Mouse (Mus musculus): ENCODE measurements around the gene Otof. TPM values are rescaled to one million over a fixed set of nuclear protein-coding genes. Genes with fewer than 3 reads are reported as not detected.

The Otof gene
- total RNA-seq (2017) = 0.12 TPM in 1 of 2 replicates, not detected in the other

DNA sequence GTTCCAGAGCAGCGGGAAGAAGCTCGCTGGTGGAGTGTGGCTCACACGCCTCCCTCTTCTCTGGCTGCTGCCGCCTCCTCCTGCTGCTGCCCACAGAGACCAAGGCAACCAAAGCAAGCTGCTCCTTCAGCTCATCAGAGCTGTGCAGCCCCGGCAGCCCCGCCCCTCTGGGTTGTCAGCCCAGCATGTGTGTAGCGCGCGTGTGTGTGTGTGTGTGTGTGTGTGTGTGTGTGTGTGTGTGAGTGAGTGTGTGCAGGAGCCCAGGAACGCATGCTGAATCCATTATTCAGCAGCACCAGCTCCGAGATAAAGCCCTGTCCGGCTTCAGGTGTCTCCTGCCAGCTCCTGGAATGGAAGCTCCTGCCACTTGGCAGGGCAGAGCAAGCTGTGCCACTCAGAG lies at the start of gene Otof:
Otof (minus strand) TSS at position 112 of the 400 bp plus-strand sequence.
- no peak for ATAC-seq (ENCODE audit: extremely low read depth, insufficient number of reproducible peaks, low FRiP score, poor library complexity, severe bottlenecking)

DNA sequence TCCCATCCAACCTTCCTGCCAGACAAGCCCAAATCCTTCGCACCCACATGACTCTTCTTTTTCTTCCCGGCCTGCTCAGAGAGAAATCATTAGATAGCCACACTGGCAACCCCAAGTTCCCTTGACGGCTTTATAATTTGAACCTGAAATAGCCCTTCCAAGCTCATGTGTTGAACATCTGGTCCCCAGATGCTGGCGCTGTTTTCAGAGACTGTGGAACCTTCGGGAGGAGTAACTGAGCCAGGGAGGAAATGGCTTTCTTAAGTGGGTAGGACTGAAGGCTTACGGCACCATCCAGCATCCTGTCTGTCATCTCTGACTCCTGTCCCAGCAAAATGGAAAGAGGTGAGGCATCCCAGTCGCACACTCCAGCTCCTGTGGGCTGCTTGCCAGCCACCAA lies 35.6 kb upstream of the Otof start:
- ATAC-seq (ENCODE audit: extremely low read depth, insufficient number of reproducible peaks, low FRiP score, poor library complexity, severe bottlenecking) = no peak

DNA sequence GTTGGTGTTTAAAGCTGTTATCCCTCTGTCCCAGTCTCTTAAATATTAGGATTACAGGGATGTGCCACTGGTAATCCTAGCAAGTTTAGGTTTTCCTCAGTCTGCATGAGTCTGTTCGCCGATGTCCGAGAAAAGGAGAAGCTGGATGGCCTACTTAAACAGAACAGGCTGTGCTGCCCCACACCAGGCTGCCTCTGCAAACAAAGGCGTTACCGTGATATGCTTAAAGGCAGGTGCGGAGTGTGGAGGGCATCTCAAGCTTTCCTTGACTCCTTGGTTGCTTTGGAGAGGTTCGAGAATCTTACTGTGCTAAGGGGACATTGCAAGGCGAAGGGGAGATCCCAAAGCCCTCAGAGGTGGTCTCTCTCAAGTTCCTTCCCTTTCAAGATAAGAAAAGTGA lies 35.1 kb upstream of the Otof start:
- no peak for ATAC-seq (ENCODE audit: extremely low read depth, insufficient number of reproducible peaks, low FRiP score, poor library complexity, severe bottlenecking)

DNA sequence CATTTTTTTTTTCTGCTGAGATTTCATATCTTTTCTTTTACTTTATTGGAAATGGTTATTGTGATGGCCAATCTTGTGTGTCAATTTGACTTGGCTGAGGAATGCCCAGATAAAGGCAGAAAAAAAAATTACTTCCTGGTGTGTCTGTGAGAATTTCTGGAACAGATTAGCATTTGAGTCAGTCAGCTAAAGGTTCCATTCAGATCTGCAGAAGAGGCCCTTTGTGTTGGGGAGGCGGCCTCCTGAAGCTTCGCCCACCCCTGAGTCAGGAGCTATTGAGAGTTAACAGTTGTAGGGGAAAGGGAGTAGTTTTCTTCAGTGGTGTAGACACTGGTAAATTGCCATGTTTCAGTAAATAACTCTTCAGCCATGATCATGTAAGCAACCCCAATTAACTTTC lies 33.6 kb upstream of the Otof start:
- no peak for ATAC-seq (ENCODE audit: extremely low read depth, insufficient number of reproducible peaks, low FRiP score, poor library complexity, severe bottlenecking)

DNA sequence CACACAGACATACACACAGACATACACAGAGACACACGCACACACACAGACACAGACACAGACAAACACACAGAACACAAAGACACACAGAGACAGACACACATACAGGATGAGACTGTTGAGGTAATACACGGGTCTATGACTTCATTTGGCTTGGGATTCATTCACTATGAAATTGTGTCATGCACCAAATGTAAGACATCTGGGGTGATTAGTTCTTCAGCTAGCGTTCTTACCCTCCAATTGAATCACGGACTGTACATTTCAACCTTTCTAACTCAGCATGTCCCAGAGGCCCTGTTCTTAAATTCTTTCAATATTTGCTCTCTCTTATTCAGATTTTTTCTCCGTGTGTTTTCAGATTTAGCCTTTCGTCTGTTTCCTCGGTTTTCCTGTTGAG lies 32.9 kb upstream of the Otof start:
- no peak for ATAC-seq (ENCODE audit: extremely low read depth, insufficient number of reproducible peaks, low FRiP score, poor library complexity, severe bottlenecking)

DNA sequence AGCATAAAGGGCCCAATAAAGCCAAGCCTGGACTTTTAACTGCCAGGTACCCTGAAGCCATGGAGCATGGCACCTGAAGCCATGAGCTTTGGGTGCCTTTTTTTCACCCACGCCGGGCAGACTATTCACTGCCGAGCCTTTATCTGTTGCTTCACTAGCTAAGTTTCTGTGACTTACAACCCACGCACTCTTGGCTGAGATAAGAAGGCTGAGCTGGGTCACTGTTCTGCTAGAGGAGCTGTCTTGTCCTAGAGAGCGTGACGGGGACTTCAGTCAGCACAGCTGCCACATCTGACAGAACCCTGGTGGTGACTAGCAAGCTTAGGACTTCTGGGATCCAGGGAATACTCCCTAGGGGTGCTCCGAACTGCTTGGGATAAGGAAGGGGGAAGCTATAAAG lies 32.0 kb upstream of the Otof start:
- ATAC-seq (ENCODE audit: extremely low read depth, insufficient number of reproducible peaks, low FRiP score, poor library complexity, severe bottlenecking) = no peak

DNA sequence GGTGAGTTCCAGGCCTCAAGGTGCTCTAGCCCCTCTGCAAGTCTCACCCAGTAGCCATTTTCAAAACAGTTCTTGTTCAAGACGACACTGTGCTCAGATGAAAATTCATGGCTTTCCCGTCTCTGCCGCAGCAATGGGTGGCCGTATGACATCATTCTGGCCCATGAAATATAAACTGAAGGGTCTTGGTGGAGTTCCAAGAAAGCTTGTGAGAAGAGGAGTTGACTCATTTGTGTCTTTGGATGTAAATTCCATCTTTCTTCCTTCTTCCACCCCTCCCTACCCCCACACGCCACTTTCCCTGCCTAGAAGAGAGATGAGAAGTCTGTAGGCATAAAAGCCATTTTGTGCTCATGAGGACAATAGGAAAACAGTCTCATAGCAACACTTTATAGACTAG lies 29.1 kb upstream of the Otof start:
- ATAC-seq (ENCODE audit: extremely low read depth, insufficient number of reproducible peaks, low FRiP score, poor library complexity, severe bottlenecking) = no peak

DNA sequence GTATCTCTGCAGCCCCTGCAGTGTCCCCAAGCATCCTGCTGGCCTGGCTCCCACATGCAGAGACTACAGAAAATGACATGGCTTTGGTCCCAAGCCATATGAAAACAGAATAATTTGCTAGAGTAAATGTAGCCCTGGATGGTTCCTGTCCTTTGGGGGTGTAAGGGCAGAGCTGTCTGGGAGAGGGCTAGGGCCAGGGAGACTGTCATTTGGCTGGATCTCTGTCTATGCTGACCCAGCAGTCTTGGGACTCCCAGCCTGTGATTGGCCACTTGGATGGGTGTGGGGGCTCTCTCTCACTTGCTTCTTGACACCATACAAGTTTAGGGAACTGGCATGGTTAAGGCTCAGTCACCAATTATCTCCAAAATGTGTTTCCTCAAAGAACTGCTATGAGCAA lies 28.5 kb upstream of the Otof start:
- no peak for ATAC-seq (ENCODE audit: extremely low read depth, insufficient number of reproducible peaks, low FRiP score, poor library complexity, severe bottlenecking)

DNA sequence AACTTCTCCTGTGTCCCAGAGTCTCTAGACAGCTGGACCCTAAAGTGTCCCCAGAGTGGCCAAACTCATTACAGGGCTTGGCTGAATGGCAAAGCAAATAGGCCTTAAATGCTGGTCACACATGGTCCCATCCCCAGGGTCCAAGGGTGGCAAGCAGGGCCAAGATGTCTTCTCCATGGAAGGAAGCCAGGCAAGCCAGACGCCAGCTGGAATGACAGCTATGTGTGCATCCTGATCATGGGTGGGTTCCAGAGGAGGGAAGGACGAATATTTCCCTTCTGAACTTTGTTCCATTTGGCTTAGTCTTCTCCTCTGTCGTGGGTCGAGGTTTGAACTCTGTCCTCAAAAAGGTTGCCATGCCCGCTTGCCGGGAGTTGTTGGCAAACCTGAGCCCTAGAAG lies 23.4 kb upstream of the Otof start:
- no peak for ATAC-seq (ENCODE audit: extremely low read depth, insufficient number of reproducible peaks, low FRiP score, poor library complexity, severe bottlenecking)

DNA sequence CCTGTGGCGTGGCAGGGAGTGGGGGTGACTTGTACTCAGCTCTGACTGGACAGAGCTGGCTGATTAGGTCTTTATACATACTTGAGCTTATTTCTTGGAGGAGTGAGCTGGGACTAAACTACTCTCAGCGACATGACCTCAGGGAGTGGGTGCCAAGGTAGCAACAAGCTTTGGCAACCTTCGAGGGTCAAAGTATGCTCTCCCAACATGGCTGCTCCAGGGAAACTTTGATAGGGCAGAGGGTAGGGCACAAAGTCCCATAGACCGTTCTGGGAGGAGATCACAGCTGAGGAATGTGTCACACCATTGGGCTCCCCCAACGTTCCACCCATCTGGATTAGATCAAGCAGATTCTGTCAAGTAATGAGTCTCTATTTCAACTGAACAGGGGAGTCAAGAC lies 22.9 kb upstream of the Otof start:
- no peak for ATAC-seq (ENCODE audit: extremely low read depth, insufficient number of reproducible peaks, low FRiP score, poor library complexity, severe bottlenecking)

DNA sequence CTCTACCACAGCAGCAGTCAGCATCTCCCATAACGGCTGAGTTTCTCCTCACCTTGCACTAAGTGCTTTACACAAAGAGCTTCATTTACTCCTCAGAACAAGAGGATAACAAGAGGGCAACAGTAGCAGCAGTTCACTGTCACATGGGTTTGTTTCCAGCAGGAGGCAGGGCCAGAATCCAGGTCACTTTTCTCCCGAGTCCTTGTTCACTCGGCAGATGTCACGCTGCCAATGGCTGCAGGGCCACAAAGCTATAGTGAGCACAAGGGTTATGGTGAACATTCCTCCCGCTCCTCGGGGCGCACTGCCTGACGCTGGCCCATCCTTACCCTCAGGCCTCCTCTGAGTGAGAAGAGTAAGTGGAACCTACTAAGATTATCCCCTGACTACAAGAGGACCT lies 21.8 kb upstream of the Otof start:
- ATAC-seq (ENCODE audit: extremely low read depth, insufficient number of reproducible peaks, low FRiP score, poor library complexity, severe bottlenecking) = no peak

DNA sequence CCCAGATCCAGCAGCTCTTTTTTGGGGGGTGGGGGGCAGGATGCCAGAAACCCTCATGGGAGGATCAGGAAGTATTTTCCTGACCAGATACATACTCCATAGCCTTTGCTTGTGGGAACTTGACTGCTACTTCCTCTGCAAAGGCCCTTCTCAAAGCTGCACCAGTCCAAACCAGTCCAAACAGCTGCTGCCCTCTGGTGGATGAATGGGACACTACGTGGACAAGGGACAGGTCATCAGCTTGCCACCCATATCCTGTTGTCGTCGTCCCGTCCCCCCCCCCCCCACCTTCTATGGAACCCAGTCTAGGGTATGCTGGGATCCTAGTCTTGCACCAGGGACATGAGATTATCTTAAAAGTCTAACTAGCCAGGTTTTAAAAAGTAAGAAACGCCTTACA lies 20.6 kb upstream of the Otof start:
- ATAC-seq (ENCODE audit: extremely low read depth, insufficient number of reproducible peaks, low FRiP score, poor library complexity, severe bottlenecking) = no peak

DNA sequence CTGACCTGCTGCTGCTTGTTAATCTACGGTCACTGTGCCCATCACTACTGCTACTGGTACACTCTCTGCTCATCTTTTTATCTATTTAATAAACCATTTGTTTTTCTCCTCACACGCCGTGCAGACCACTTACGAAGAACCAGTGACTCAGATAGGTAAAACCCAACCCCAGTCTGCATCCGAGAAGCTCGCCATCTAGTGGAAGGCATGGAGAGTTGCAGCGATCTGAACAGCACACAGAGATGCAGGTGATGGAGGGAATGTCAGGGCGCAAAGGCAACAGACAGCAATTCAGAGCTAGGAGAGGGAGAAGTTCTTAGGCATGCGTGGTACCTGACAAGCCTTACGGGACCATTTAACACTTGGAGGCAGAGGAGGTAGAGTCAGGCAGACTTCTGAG lies 14.8 kb upstream of the Otof start:
- no peak for ATAC-seq (ENCODE audit: extremely low read depth, insufficient number of reproducible peaks, low FRiP score, poor library complexity, severe bottlenecking)

DNA sequence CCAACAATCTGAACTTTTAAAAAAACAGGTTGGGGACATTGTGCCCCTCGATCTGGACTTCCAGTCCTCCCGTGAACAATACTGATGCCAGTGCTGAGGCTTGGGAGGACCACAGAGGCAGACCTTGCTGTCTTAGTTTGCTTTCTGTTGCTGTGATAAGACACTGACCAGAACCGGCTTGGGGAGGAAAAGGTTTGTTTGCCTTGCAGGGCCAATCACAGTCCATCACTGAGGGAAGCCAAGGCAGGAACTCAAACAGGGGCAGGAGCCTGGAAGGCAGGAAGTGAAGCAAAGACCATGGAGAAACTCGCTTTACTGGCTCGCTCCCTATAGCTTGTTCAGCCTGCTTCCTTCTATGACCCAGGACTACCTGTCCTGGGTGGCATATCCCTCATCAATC lies 10.4 kb upstream of the Otof start:
- no peak for ATAC-seq (ENCODE audit: extremely low read depth, insufficient number of reproducible peaks, low FRiP score, poor library complexity, severe bottlenecking)

DNA sequence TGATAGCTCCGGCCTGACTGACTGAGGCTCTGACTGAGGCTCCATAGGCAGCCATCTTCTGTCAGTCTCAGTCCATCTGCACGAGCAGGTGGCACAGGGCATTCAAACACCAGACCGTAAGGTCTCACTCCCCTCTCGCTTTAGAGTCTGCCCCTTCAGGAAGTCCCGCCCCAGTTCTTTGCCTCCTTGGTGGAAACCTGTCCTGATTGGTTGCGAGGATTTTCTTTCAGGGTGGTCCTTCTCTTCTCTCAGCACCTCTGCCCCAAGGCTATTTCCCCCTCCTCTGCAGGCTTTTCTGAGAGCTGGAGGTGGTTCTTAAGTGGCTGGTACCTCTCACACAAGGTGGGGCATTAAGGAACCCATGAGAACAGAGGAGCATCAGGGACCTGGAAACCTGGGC lies 8.7 kb upstream of the Otof start:
- no peak for ATAC-seq (ENCODE audit: extremely low read depth, insufficient number of reproducible peaks, low FRiP score, poor library complexity, severe bottlenecking)

DNA sequence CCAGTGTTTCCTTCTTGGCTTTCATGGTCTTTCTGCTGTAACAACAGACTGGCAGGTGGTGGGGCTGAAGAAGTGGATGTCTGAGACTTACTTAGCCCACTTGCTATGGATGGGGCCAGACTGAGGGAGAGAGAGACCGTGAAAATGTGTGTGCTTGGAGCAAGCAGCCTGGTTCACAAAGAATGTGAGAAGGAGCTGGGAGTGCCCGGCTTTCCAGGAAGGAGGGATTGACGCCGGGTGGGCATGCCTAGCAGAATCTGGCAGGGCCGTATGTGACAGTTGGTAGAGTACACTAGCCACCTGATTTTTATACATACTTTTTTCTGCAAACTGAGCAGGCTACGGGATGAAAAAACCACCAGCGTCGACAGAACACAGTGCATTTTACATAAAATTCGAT lies 4.6 kb upstream of the Otof start:
- ATAC-seq (ENCODE audit: extremely low read depth, insufficient number of reproducible peaks, low FRiP score, poor library complexity, severe bottlenecking) = no peak

DNA sequence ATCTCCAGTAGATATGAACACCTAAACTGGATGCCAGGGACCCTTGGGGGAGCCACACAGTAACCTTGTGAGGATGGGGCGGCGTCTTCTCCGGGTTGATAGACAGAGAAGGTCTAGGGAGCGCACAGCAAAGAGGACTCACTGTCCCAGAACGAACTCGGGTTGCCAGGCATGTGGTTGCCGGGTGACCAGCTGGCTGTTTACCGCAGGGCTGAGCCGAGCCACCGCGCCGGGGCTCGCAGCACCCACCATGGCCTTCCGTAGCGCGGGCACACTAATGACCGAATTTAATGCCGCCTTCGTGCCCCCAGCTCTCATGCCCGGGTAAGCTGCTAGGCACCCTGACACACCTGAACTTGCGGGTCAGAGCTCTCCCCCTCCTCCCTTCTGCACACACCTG lies 4.1 kb upstream of the Otof start, which contains the start of gene 1700001C02Rik:
1700001C02Rik (plus strand) TSS at position 187 of the 400 bp plus-strand sequence.
- ATAC-seq (ENCODE audit: extremely low read depth, insufficient number of reproducible peaks, low FRiP score, poor library complexity, severe bottlenecking) = no peak

DNA sequence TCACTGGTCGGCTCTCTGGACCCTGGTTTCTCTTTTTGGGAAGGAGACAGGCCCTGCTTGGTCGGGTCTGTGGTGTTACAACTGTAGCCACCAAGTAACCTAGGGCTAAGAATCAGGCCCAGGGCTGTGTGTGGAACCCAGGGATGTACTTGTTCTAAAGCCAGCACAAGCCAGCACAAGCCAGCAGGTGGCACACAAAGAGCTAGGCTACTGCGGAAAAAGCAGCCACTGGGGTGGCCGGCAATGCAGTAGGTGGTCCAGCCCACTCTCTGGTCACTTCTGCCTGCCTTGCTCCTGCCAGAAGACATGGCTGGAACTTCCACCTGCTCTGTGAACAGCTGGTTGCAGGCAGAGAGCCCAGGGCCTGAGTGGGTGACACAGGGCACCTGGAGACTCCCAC lies 1.6 kb downstream of the Otof start:
- ATAC-seq (ENCODE audit: extremely low read depth, insufficient number of reproducible peaks, low FRiP score, poor library complexity, severe bottlenecking) = no peak

DNA sequence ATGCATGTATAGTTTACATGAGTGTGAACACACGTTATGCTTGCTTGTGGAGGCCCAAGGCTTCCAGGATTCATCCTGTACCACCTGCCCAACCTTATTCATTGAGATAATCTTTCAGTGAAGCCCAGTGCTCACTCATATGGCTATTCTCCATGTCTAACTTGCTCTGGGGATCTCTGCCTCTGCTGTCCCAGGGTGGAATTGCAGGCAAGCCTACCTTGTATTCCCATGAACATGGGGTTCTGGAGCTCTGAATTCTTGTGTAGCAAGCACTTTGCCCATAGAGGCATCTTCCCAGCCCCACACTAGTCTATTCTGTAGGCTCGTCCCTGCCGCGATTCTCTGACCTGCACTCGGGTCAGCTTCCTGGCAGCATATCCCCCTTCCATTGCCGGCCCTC lies 5.7 kb downstream of the Otof start:
- ATAC-seq (ENCODE audit: extremely low read depth, insufficient number of reproducible peaks, low FRiP score, poor library complexity, severe bottlenecking) = no peak

DNA sequence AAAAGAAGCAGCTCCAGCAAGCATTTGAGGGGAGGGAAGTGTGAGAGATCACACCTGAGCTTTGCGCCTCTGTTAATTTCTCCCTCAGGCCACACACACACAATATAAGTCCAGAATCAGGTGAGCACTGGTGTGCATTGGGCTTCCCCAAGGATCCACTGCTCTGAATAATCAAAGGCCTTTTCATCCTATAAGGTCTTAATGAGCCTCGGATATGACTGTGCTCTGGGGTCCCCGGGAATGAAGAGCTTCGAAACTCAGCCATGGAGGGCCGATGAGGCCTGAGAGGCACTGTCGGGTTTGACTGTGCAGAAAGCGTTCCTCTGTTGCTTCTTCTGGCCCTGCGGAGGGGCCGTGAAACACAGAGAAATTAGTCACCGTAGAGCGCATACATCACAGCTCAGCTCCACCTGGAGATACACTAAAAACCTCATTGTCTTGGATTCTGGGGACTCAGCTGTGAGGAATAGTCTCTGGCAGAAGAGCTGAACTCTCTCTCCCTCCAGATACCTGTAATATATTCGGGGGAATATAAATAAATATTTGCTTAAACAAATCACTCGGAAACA lies 17.3 kb downstream of the Otof start:
- no peak for ATAC-seq (ENCODE audit: extremely low read depth, insufficient number of reproducible peaks, low FRiP score, poor library complexity, severe bottlenecking)

DNA sequence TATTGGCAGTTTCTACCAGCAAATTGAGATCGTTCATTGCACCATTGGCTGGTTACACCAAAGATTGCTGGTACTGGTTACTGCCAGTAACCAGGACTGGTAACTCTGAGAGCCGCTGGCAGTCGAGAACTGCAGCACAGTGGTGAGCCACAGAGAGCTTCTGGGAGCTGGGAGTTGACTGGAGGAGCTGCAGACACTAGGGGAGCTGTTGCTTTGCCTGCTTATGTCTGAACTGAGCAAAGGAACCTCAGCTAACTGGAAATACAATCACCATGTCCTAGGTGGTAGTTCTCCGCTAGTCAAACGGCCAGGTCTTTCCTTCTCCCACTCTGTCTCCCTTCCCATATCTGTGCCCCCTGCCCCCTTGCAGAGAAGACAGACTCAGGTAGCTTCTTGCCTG lies 19.5 kb downstream of the Otof start:
- no peak for ATAC-seq (ENCODE audit: extremely low read depth, insufficient number of reproducible peaks, low FRiP score, poor library complexity, severe bottlenecking)

Measured in neutrophil, adult 5-6 weeks (primary cell).